Mouse (Mus musculus) T-cell, adult 2 months (primary cell): ENCODE data around the gene Cdca5.
A peak's percentile ranks its signal among the peaks of the same experiment; 100 is the strongest.

Experiments
- DNase-seq: peaks from one replicate; pipeline ENCODE4 v3.0.0; 2022; ENCODE audit warnings: low spot score

Gene Cdca5

DNA sequence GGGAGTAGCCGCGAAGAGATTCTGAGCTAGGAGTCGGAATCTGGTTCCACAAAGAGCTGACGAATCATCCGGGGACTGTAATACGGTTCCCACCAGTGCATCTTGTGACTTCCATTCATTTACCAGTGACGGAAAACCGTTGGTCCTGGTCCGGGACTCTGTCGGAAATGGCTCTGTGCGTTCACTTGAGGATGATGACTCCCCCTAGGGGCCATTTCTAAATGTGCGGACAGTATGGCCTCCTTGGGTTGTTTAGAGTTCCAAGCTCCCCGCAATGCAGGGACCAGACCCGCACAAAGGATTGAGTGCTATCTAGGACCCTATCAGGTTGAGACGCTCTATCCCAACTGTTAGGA is 56.6 kb downstream of the Cdca5 start, which contains the start of gene Arl2:
TSS of gene Arl2 (minus strand) at position 155 of the 356 bp plus-strand sequence.
- DNase-seq, result peak; percentile 81
